Mouse (Mus musculus) adrenal gland (tissue): ENCODE data around the gene Lrrk1.

ENCODE experiments used
- intact Hi-C: fragments of 180-260 bp; cut with DNase I; formaldehyde crosslinking; loops from one replicate; pipeline ENCODE4 v1.15.1; 2025

Lrrk1 gene

DNA sequence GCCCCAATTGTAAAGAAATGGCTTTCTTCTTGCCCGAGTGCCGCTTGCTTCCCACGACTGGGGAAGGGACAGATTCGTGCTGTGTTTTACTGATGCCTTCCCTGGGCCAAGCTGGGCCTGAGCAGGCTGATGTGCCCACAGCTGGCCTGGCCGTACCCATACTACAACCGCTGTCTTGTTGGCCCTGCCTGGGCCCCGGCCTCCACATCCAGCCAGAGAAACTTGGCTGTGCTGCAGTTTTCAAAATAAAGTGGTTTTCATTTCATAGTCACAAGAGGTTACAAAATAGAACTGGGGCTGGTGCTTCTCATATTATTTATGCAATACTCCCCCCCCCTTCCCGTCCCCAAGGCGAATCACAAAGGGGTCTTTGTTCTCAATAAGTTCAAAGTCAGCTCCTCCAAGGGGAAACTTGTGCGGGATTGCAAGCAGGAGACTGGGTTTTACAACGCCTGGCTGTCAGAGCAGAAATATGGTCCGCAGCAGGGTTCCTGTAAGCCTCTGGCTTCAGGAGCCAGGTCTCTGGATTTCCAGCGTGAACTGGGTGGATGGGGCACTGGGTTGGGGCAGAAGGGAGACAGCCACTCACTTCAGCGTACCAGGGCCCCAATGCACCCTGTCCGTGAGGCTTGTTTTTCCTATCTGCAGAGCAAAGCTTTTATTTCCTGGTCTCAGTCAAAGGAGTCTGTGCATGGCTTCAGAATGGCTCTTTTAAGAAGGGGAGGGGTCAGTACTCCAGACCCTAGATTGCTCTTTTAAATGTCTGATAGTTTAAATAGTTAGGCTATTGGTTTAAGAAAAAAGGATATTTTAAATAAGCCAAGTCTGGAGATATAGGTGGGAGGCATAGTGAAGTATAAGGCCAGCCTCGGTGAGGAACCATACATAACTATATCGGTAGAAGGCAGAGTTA is 157.3 kb downstream of the Lrrk1 start:
- intact Hi-C loops = no loop called here

- intact Hi-C loops = no loop called here
Measured at GRCm38 (mm10) chr7:66230246-66230637, 157.9 kb downstream of the Lrrk1 start.

DNA sequence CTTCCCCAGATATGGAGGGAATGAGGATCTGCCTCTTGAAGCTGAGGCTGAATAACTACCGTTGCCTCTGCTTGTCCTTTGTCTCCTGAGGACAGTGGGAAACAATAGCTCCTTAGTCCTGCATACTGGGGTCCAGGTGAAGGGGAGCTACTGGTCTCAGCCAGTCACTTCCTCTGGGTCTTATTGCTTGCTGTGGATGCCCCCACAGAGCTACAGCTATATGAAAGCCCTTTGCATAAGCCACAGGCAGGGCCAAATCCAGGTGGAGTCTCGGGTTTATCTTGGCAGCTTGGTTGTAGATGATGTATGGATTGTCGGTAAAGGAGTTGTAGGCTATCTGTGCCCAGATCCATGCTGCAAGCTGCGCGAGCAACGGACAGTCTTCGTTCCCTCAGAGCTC is 158.7 kb downstream of the Lrrk1 start:
- intact Hi-C loops = no loop called here

DNA sequence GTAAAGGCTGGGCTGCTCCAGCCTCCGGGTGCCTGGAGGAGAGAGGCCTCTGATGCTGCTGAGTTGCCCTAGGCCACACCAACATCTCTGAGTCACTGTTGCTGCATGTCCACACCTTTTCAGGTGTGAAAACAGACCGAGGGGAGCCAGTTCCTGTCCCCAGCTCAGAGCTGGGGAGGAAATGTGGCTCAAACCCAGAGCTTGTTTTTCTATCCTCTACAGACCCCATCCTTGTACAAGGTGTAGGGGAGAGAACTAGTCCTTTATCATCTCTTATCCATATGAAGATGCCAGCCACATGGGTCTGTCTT is 159.6 kb downstream of the Lrrk1 start:
- intact Hi-C loops = no loop called here

GRCm38 (mm10) chr7:66227814-66228609 is 160.1 kb downstream of the Lrrk1 start:
- intact Hi-C loops = no loop called here

GRCm38 (mm10) chr7:66225881-66226280 is 162.3 kb downstream of the Lrrk1 start:
- intact Hi-C loops = no loop called here

- intact Hi-C loops = no loop called here
Measured at GRCm38 (mm10) chr7:66224541-66224940, 163.6 kb downstream of the Lrrk1 start.

DNA sequence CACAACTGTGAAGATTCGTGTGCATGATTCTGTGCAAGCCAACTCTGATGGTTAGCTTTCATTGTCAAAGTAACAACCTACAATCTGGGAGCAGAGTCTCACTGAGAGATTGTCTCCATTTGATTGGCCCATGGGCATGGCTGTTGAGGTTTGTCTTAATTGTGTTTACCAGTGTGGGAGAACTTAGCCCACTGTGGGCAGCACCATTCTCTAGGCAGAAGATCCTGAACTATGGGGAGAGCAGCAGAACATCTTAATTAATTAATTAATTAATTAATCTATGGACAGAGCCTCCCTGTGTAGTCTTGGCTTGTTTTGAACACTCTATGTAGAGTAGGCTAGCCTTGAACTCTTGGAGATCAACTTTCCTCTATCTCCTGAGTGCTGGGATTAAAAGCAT is 164.4 kb downstream of the Lrrk1 start:
- intact Hi-C loops = no loop called here

DNA sequence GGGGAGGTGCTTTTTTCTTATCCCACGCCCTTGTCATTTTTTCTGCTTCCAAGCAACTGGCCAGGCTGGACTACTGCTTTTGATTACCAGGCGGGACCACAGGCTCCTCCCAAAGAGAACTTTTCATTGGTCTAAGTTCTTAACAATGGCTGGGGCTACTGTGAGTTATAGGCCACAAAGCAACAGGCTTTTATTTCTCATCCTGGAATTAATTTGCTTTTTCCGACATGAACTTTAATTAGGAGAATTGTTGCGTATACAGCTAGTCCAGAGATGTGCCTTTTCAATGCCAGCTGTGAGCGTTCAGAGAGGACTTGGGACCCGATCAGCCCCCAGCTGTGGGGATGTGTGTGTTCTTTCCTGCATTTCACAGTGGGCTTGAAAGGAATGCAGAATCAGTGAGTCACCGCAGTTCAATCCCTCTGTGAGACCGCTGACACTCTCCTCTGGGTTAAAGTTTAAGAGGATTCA is 165.5 kb downstream of the Lrrk1 start:
- intact Hi-C loops = no loop called here

GRCm38 (mm10) chr7:66219794-66220227 is 168.3 kb downstream of the Lrrk1 start:
- intact Hi-C loops = no loop called here

GRCm38 (mm10) chr7:66219028-66219793 is 168.9 kb downstream of the Lrrk1 start:
- intact Hi-C loops = no loop called here

GRCm38 (mm10) chr7:66218193-66219014 is 169.7 kb downstream of the Lrrk1 start:
- intact Hi-C loops = no loop called here

DNA sequence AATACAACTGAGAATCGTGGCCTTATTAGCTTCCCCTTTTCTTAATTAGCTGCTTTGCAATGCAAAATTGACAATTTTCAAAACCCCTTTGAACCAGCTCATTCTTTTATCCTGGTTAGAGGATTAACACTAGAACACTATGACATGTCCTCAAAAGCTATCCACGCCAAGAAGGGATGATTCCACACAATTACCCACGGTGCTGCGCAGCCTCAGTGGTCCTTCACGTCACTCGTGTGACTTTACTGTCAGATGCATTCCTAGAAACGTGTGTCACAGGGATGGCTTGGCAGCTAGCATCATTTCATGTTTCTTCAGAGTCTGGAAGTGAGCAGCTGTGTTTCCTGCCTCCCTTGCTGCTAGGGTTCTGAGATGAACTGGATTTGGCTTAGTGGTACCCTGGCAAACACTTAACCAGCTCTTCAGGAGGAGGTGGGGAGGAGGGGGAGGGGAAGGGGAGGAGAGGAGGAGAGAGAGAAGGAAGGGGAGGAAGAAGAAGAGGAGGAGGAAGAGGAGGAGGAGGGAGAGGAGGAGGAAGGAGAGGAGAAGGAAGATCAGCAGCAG is 170.5 kb downstream of the Lrrk1 start:
- intact Hi-C loops = no loop called here

- intact Hi-C loops = no loop called here
Measured at GRCm38 (mm10) chr7:66217011-66217410, 171.1 kb downstream of the Lrrk1 start.

DNA sequence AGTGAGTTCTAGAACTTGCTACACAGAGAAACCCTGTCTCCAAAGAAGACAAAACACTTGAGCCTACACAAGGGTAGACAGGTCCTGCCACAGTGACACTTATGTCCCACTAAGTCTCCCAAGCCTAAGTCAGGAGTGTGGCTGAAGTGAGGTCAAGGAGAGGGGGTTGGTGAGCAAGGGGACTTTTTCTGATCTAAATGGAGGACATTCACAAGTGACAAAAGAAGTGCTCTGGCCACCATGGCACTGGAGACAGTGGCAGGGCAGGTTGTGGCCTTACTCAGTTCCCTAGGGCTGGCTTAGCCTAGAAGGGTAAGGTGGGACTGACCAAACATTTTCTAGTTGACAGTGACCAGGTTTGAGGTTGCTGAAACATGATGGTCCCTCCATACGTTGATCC is 172.2 kb downstream of the Lrrk1 start:
- intact Hi-C loops = no loop called here

DNA sequence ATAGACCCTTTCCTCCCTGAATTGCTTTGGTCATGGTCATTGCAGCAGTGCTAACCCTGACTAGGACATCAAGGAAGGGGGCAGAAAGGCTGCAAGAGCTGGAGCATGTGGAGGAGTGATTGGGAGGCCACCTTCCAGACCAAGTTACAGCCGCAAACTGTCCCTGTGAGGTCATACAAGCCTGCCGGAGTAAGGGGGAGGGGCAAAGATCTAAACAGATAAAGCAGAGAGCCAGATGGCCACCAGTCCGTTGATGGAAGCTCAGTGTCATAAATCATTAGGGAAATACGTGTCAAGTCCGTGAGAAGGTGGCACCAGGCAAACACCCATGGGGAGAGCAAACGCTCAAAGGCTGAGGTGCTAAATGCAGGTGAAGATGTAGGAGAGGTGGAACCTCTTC is 173.7 kb downstream of the Lrrk1 start:
- intact Hi-C loops = no loop called here

GRCm38 (mm10) chr7:66212887-66213286 is 175.3 kb downstream of the Lrrk1 start:
- intact Hi-C loops = no loop called here

DNA sequence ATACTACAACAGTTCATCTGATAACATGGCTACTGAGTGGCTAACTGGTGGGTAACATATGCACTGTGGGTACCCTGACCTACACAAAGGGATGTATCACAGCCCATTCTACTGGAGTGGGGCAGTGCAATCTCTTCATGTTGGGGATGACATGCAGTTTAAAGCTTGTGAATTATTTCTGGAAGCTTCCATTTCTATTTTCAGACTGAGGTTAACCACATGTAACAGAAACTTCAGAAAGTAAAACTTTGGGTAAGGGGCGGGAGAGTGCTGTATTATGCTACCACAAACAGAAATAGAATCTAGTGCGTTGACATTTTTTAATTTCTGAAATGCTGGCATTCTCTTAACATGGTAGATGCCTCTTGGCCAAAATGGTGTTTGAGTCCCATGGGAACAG is 178.2 kb downstream of the Lrrk1 start:
- intact Hi-C loops = no loop called here

- intact Hi-C loops = no loop called here
Measured at GRCm38 (mm10) chr7:66201657-66202056, 186.5 kb downstream of the Lrrk1 start.

- intact Hi-C loops = no loop called here
Measured at GRCm38 (mm10) chr7:66200791-66201450, 187.2 kb downstream of the Lrrk1 start.
